Comparison of ENCODE assay signal across 11 mouse cellular contexts in the genomic region with DNA sequence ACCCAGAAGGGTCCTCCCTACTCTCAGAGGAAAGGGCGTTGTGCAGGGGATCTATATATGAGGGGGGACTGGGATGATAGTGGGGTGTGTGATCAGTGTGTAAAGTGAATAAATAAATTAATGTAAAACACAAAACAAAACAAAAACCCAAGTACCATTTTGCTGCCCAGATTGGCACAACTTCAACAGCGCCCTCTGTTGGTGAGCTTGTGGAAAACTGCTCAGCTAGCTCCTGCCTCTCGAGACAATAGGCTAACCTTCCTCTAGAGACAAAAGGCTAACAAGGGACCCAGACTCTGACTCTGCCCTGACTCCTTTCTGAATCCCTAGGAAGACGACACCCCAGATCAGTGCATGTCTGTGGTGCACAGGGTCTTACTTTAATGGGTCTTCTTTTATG.
A peak's percentile ranks its signal among the peaks of the same experiment; 100 is the strongest.
DNase-seq lines count a peak whose midpoint lies in the region; ATAC-seq and TF ChIP-seq lines count a peak whose summit lies in the region.
"Had no signal": no experiment of that assay in that cellular context is flagged by ENCODE, and none has a peak within 500 bp of the region (broad histone marks: within the 10 kb centered on the region; RNA-seq: fewer than 3 reads in every experiment).

No protein-coding gene starts in this region.

- H3K4me3 ChIP-seq in heart, embryonic 11.5 days (ENCODE audit: low read depth, low read length) = no peak overlapping the region
- no peak overlapping the region for H3K4me3 ChIP-seq in thymus, adult 2 months (ENCODE audit: control insufficient read depth, insufficient read depth, low read length)
- no peak overlapping the region for H3K4me3 ChIP-seq in midbrain, embryonic 15.5 days
- H3K4me3 ChIP-seq: lung, embryonic 15.5 days had no signal

- TF ChIP-seq POLR2A in thymus, adult 2 months (IDR thresholded peaks at IDR 0.05; ENCODE audit: control insufficient read depth, extremely low read depth, insufficient read depth, low read length, poor library complexity) = no peak

- no peak overlapping the region for H3K27ac ChIP-seq in heart, embryonic 11.5 days (ENCODE audit: low read depth, low read length)
- H3K27ac ChIP-seq in thymus, adult 2 months (ENCODE audit: control insufficient read depth, insufficient read depth, low read length) = no peak overlapping the region
- no peak overlapping the region for H3K27ac ChIP-seq in midbrain, embryonic 15.5 days
- H3K27ac ChIP-seq: lung, embryonic 15.5 days had no signal

- H3K9ac ChIP-seq in heart, embryonic 11.5 days (ENCODE audit: low read depth, low read length) = no peak overlapping the region
- no peak overlapping the region for H3K9ac ChIP-seq in midbrain, embryonic 15.5 days
- H3K9ac ChIP-seq: lung, embryonic 15.5 days had no signal

- no peak for TF ChIP-seq CTCF in thymus, adult 2 months (IDR thresholded peaks at IDR 0.05; ENCODE audit: borderline replicate concordance, control insufficient read depth, extremely low read depth, insufficient read depth, low read length, poor library complexity)

- WGBS in heart, embryonic 11.5 days (ENCODE audit: insufficient replicate concordance) = 61% methylated on average over 4 of the region's 4 CpGs
- WGBS in thymus, adult 2 months = 72% methylated on average over 4 of the region's 4 CpGs
- WGBS in midbrain, embryonic 15.5 days = 64% methylated on average over 4 of the region's 4 CpGs

- H3K36me3 ChIP-seq in heart, embryonic 11.5 days (ENCODE audit: control insufficient read depth, insufficient read depth, low read length) = no peaks in the 10 kb centered on the region
- H3K36me3 ChIP-seq in thymus, adult 2 months (ENCODE audit: control insufficient read depth, insufficient read depth, low read length) = no peaks in the 10 kb centered on the region
- H3K36me3 ChIP-seq in midbrain, embryonic 15.5 days (replicated peaks) = no peaks in the 10 kb centered on the region
- H3K36me3 ChIP-seq: lung, embryonic 15.5 days had no signal

- H3K4me2 ChIP-seq in heart, embryonic 11.5 days = no peak overlapping the region
- no peak overlapping the region for H3K4me2 ChIP-seq in midbrain, embryonic 15.5 days
- H3K4me2 ChIP-seq: lung, embryonic 15.5 days had no signal

- H3K9me3 ChIP-seq in heart, embryonic 11.5 days (replicated peaks; ENCODE audit: control insufficient read depth, low read length) = no peaks in the 10 kb centered on the region
- H3K9me3 ChIP-seq in midbrain, embryonic 15.5 days = no peaks in the 10 kb centered on the region
- H3K9me3 ChIP-seq: lung, embryonic 15.5 days had no signal

- H3K4me1 ChIP-seq in heart, embryonic 11.5 days (ENCODE audit: control insufficient read depth, insufficient read depth, low read length) = no peaks in the 10 kb centered on the region
- H3K4me1 ChIP-seq in thymus, adult 2 months (replicated peaks; ENCODE audit: control insufficient read depth, insufficient read depth, low read length) = no peaks in the 10 kb centered on the region
- H3K4me1 ChIP-seq in midbrain, embryonic 15.5 days = no peaks in the 10 kb centered on the region
- H3K4me1 ChIP-seq: lung, embryonic 15.5 days had no signal

- ATAC-seq in heart, embryonic 11.5 days (replicated peaks; ENCODE audit: insufficient number of reproducible peaks, low FRiP score, low TSS enrichment) = no peak
- ATAC-seq in midbrain, embryonic 15.5 days (replicated peaks) = no peak

- peak; percentile 46 for DNase-seq in adrenal gland, postnatal 14 days
- no peak for DNase-seq in adrenal gland, postnatal 4 days (ENCODE audit: low spot score in 2 of 2)
- DNase-seq in heart, postnatal 4 days = peak; percentile 14
- DNase-seq in thymus, postnatal 4 days = peak; percentile 39
- no peak for DNase-seq in thymus, adult 2 months
- DNase-seq in retina, postnatal 1 day = peak; percentile 40
- DNase-seq: B cell, adult 2 months; kidney, adult 11 months had no signal

- H3K27me3 ChIP-seq in heart, embryonic 11.5 days (ENCODE audit: control insufficient read depth, insufficient read depth, low read length) = no peaks in the 10 kb centered on the region
- no peaks in the 10 kb centered on the region for H3K27me3 ChIP-seq in thymus, adult 2 months (ENCODE audit: control insufficient read depth, insufficient read depth, low read length)
- no peaks in the 10 kb centered on the region for H3K27me3 ChIP-seq in midbrain, embryonic 15.5 days (replicated peaks)
- H3K27me3 ChIP-seq: lung, embryonic 15.5 days had no signal

Comparison
In these comparisons a context has a peak if more than half of its experiments do, and no peak if none do; other contexts are left out.
1. DNase-seq: peak in adrenal gland, postnatal 14 days (single experiment), heart, postnatal 4 days (single experiment), thymus, postnatal 4 days (single experiment) and retina, postnatal 1 day (single experiment); none in adrenal gland, postnatal 4 days (0 of 2) and thymus, adult 2 months (single experiment).